Comparison of ENCODE assay signal across 13 mouse cellular contexts in genomic region chr12:79684338-79684737, GRCm38 (mm10).
DNase-seq lines count a peak whose midpoint lies in the region; ATAC-seq and TF ChIP-seq lines count a peak whose summit lies in the region.
"Had no signal": no experiment of that assay in that cellular context is flagged by ENCODE, and none has a peak within 500 bp of the region (broad histone marks: within the 10 kb centered on the region; RNA-seq: fewer than 3 reads in every experiment).

No protein-coding gene starts in this region.

- H3K27me3 ChIP-seq in E14TG2a.4 (ENCODE audit: insufficient read depth, low read length), result no peaks in the 10 kb centered on the region
- H3K27me3 ChIP-seq in embryonic facial prominence, embryonic 12.5 days, result no peaks in the 10 kb centered on the region
- H3K27me3 ChIP-seq in splenic B cell, adult 2 months (ENCODE audit: control insufficient read depth, insufficient read depth, low read length, poor library complexity, severe bottlenecking), result no peaks in the 10 kb centered on the region
- H3K27me3 ChIP-seq: hindbrain, embryonic 13.5 days; midbrain, embryonic 15.5 days had no signal

- no peak for ATAC-seq in embryonic facial prominence, embryonic 12.5 days (ENCODE audit: insufficient number of reproducible peaks, insufficient read depth, low FRiP score, low TSS enrichment)
- ATAC-seq in inflammation-experienced regulatory T-cells, adult 6 months, result no peak
- ATAC-seq: midbrain, embryonic 15.5 days had no signal

- H3K4me1 ChIP-seq in E14TG2a.4 (replicated peaks; ENCODE audit: low read depth, low read length), result peaks cover 66% of the 10 kb centered on the region
- H3K4me1 ChIP-seq in embryonic facial prominence, embryonic 12.5 days, result peaks cover 54% of the 10 kb centered on the region
- H3K4me1 ChIP-seq: midbrain, embryonic 15.5 days had no signal

- TF ChIP-seq CTCF in layer of hippocampus, adult 2 months (conservative IDR thresholded peaks at IDR 0.05), result peak; percentile 59
- TF ChIP-seq CTCF in E14TG2a.4 (conservative IDR thresholded peaks at IDR 0.05; ENCODE audit: low read length), result peak; percentile 21; the same call in 1 of the 2 replicates

- H3K4me3 ChIP-seq in layer of hippocampus, adult 2 months, result no peak overlapping the region
- H3K4me3 ChIP-seq in E14TG2a.4 (replicated peaks; ENCODE audit: low read length), result no peak overlapping the region
- H3K4me3 ChIP-seq in embryonic facial prominence, embryonic 12.5 days, result no peak overlapping the region
- H3K4me3 ChIP-seq: hindbrain, embryonic 13.5 days; midbrain, embryonic 15.5 days had no signal

- H3K36me3 ChIP-seq in E14TG2a.4 (ENCODE audit: insufficient read depth, low read length), result no peaks in the 10 kb centered on the region
- no peaks in the 10 kb centered on the region for H3K36me3 ChIP-seq in embryonic facial prominence, embryonic 12.5 days
- no peaks in the 10 kb centered on the region for H3K36me3 ChIP-seq in splenic B cell, adult 2 months (ENCODE audit: control insufficient read depth, insufficient read depth, low read length, poor library complexity, severe bottlenecking)
- H3K36me3 ChIP-seq: hindbrain, embryonic 13.5 days; midbrain, embryonic 15.5 days had no signal

- H3K4me2 ChIP-seq in embryonic facial prominence, embryonic 12.5 days (replicated peaks), result no peak overlapping the region
- H3K4me2 ChIP-seq: heart, embryonic 11.5 days; hindbrain, embryonic 13.5 days; midbrain, embryonic 15.5 days had no signal

- no peak overlapping the region for H3K27ac ChIP-seq in layer of hippocampus, adult 2 months
- 0 out of 2 replicates have a peak overlapping the region, but pooled peaks have one; percentile 80 for H3K27ac ChIP-seq in embryonic facial prominence, embryonic 12.5 days
- H3K27ac ChIP-seq: hindbrain, embryonic 13.5 days; midbrain, embryonic 15.5 days had no signal

- DNase-seq in layer of hippocampus, adult 2 months (ENCODE audit: low spot score in 2 of 2), result no peak
- no peak for DNase-seq in layer of hippocampus, adult 9-10 months (ENCODE audit: low spot score)
- peak; percentile 29 for DNase-seq in splenic B cell, adult 2 months (ENCODE audit: low read depth, low spot score)
- no peak for DNase-seq in spleen, adult 12 weeks (ENCODE audit: low spot score)
- DNase-seq: cerebellum, postnatal 14 days; kidney, postnatal 4 days; right cerebral cortex, postnatal 14 days had no signal

- H3K9ac ChIP-seq in embryonic facial prominence, embryonic 12.5 days, result no peak overlapping the region
- H3K9ac ChIP-seq: hindbrain, embryonic 13.5 days; midbrain, embryonic 15.5 days had no signal

- H3K9me3 ChIP-seq in E14TG2a.4 (ENCODE audit: low read length), result no peaks in the 10 kb centered on the region
- no peaks in the 10 kb centered on the region for H3K9me3 ChIP-seq in embryonic facial prominence, embryonic 12.5 days
- H3K9me3 ChIP-seq: hindbrain, embryonic 13.5 days; midbrain, embryonic 15.5 days had no signal

- WGBS in embryonic facial prominence, embryonic 12.5 days, result 75% methylated on average over 2 of the region's 2 CpGs
